Mouse (Mus musculus) gastrocnemius, postnatal 36 days (tissue): Measurements from ENCODE around the gene Tpst2. TPM values are rescaled to one million over a fixed set of nuclear protein-coding genes. Genes with fewer than 3 reads are reported as not detected.

ENCODE experiments used
- DNase-seq, 2 experiments: peaks; one replicate each; pipeline ENCODE4 v3.0.0; 2022
- intact Hi-C: fragments of 180-260 bp; cut with DNase I; formaldehyde crosslinking; loops from one replicate; pipeline ENCODE4 v1.15.1; 2025
- total RNA-seq, 2 experiments: library from RNA; stranded (reverse); gene quantifications; 2 replicates each; pipeline ENCODE4 v1.2.3; 2021

The Tpst2 gene
- total RNA-seq, 2 experiments from 2014 or later: 14.4 to 17.0 TPM

- intact Hi-C loops: loop anchor here (10.0 kb wide), 1 partner anchor 832 kb away; the partner anchor contains the start of gene Crybb3
- DNase-seq: no peak
Observed at GRCm38 (mm10) chr5:112252400-112252799, 24.1 kb upstream of the Tpst2 start, which contains the start of gene Cryba4. TSS of gene Cryba4 (minus strand) at chr5:112252518.

GRCm38 (mm10) chr5:112253169-112253568 lies 23.3 kb upstream of the Tpst2 start:
- DNase-seq: no peak
- intact Hi-C loops: loop anchor here (10.0 kb wide), 1 partner anchor 832 kb away; the partner anchor contains the start of gene Crybb3

- intact Hi-C loops: loop anchor here (10.0 kb wide), 1 partner anchor 830 kb away; the partner anchor contains the start of gene Crybb3
- peak; percentile 41 to 61 for DNase-seq
Observed at GRCm38 (mm10) chr5:112254282-112254806, 22.1 kb upstream of the Tpst2 start.

- intact Hi-C loops: loop anchor here (10.0 kb wide), 1 partner anchor 829 kb away; the partner anchor contains the start of gene Crybb3
- DNase-seq: peak; percentile 59 to 70
Observed at GRCm38 (mm10) chr5:112255426-112255825, 21.1 kb upstream of the Tpst2 start, which contains the start of gene Crybb1. TSS of gene Crybb1 (plus strand) at chr5:112255815.

- DNase-seq: no peak
- intact Hi-C loops: loop anchor here (10.0 kb wide), 1 partner anchor 828 kb away; the partner anchor contains the start of gene Crybb3
Observed at GRCm38 (mm10) chr5:112256457-112256856, 20.0 kb upstream of the Tpst2 start.

- intact Hi-C loops: loop anchor here (10.0 kb wide), 1 partner anchor 827 kb away; the partner anchor contains the start of gene Crybb3
- DNase-seq: no peak
Observed at GRCm38 (mm10) chr5:112257896-112258295, 18.6 kb upstream of the Tpst2 start.

GRCm38 (mm10) chr5:112259862-112260650 lies 16.4 kb upstream of the Tpst2 start:
- intact Hi-C loops: loop anchor here (10.0 kb wide), 1 partner anchor 825 kb away; the partner anchor contains the start of gene Crybb3
- DNase-seq: no peak

- intact Hi-C loops: no loop called here
- no peak for DNase-seq
Observed at GRCm38 (mm10) chr5:112260818-112261217, 15.7 kb upstream of the Tpst2 start.

GRCm38 (mm10) chr5:112264099-112264498 lies 12.4 kb upstream of the Tpst2 start:
- intact Hi-C loops: no loop called here
- DNase-seq: no peak

- no peak for DNase-seq
- intact Hi-C loops: no loop called here
Observed at GRCm38 (mm10) chr5:112265110-112265509, 11.4 kb upstream of the Tpst2 start.

GRCm38 (mm10) chr5:112265515-112265914 lies 11.0 kb upstream of the Tpst2 start:
- DNase-seq: no peak
- intact Hi-C loops: no loop called here

GRCm38 (mm10) chr5:112266011-112266777 lies 10.3 kb upstream of the Tpst2 start:
- no peak for DNase-seq
- intact Hi-C loops: no loop called here

- no peak for DNase-seq
- intact Hi-C loops: no loop called here
Observed at GRCm38 (mm10) chr5:112270764-112271541, 5.5 kb upstream of the Tpst2 start.

GRCm38 (mm10) chr5:112272934-112273333 lies 3.6 kb upstream of the Tpst2 start:
- DNase-seq: no peak
- intact Hi-C loops: no loop called here

GRCm38 (mm10) chr5:112273746-112274463 lies 2.6 kb upstream of the Tpst2 start:
- DNase-seq: no peak
- intact Hi-C loops: no loop called here

- DNase-seq: no peak
- intact Hi-C loops: loop anchor here (5.0 kb wide), 3 partner anchors 33 to 67 kb away; partner anchors contain the start of genes Hps4, Srrd and Tfip11
Observed at GRCm38 (mm10) chr5:112275021-112275804, 1.3 kb upstream of the Tpst2 start.

- no peak for DNase-seq
- intact Hi-C loops: loop anchor here (5.0 kb wide), 3 partner anchors 35 to 65 kb away; partner anchors contain the start of genes Hps4, Srrd and Tfip11
Observed at GRCm38 (mm10) chr5:112276907-112277348, 437 bp downstream of the Tpst2 start.

- no peak for DNase-seq
- intact Hi-C loops: loop anchor here (5.0 kb wide), 3 partner anchors 36 to 64 kb away; partner anchors contain the start of genes Hps4, Srrd and Tfip11
Observed at GRCm38 (mm10) chr5:112277906-112278470, 1.5 kb downstream of the Tpst2 start.
